Mouse (Mus musculus) CH12.LX (cell line): ENCODE data around the gene Gm16253. TPM values are rescaled to one million over a fixed set of nuclear protein-coding genes. Genes with fewer than 3 reads are reported as not detected.

Source experiments
- DNase-seq: peaks from one replicate; pipeline ENCODE4 v3.0.0-alpha.2; 2013; ENCODE audit errors: extremely low read depth
- H3K27ac ChIP-seq: 2 replicates; pipeline ENCODE4 v1.5.1; 2012; ENCODE audit warnings: low read depth, mild to moderate bottlenecking, control low read depth, moderate library complexity; ENCODE audit not compliant: insufficient read depth
- H3K27me3 ChIP-seq: replicated peaks from 2 replicates; pipeline ENCODE3; 2012; ENCODE audit warnings: inconsistent platforms
- H3K36me3 ChIP-seq, 2 experiments: replicated peaks in 1 of 2; 2 replicates each; pipeline versions ENCODE3 to v1.6.1; 2012; ENCODE audit warnings: inconsistent platforms in 1 of 2, low read length in 1 of 2, mild to moderate bottlenecking in 1 of 2, mixed read lengths in 1 of 2, moderate library complexity in 1 of 2; ENCODE audit not compliant: control insufficient read depth in 1 of 2, insufficient read depth in 1 of 2
- H3K4me1 ChIP-seq, 2 experiments: 2 replicates each; pipeline ENCODE4 v1.6.1; 2012; ENCODE audit warnings: inconsistent platforms in 1 of 2, moderate library complexity in 1 of 2; ENCODE audit not compliant: insufficient read depth in 2 of 2, control insufficient read depth in 1 of 2
- H3K4me2 ChIP-seq: 2 replicates; pipeline ENCODE4 v1.6.1; 2012; ENCODE audit warnings: low read depth, mild to moderate bottlenecking, control low read depth; ENCODE audit not compliant: poor library complexity, insufficient read depth, severe bottlenecking
- H3K4me3 ChIP-seq, 3 experiments: fragments of 150-350 bp in 1 of 3; sonication (generic) in 1 of 3; replicated peaks in 1 of 3; 2 replicates each; pipeline versions ENCODE3 to v1.5.1; 2011 to 2012; ENCODE audit warnings: low read depth in 2 of 3, low read length in 2 of 3, mild to moderate bottlenecking in 2 of 3, moderate library complexity in 2 of 3, control low read depth in 1 of 3, improper control_type of control experiment in 1 of 3, inconsistent platforms in 1 of 3, mixed read lengths in 1 of 3; ENCODE audit not compliant: poor library complexity in 1 of 3
- H3K79me2 ChIP-seq: replicated peaks from 2 replicates; pipeline ENCODE4 v1.6.1; 2012; ENCODE audit warnings: mild to moderate bottlenecking, moderate library complexity; ENCODE audit not compliant: control insufficient read depth, poor library complexity, insufficient read depth, severe bottlenecking; ENCODE audit errors: extremely low read depth
- H3K9ac ChIP-seq: 2 replicates; pipeline ENCODE4 v1.6.1; 2012; ENCODE audit warnings: low read depth, mild to moderate bottlenecking, control low read depth, moderate library complexity; ENCODE audit not compliant: insufficient read depth
- H3K9me3 ChIP-seq: replicated peaks from 2 replicates; pipeline ENCODE3; 2012; ENCODE audit warnings: low read length, inconsistent platforms, mixed read lengths
- BHLHE40 ChIP-seq: IDR thresholded peaks from 2 replicates; pipeline ENCODE4 v1.6.1; 2011; ENCODE audit warnings: mild to moderate bottlenecking, low read depth, low read length, improper control_type of control experiment
- CHD1 ChIP-seq: IDR thresholded peaks from 2 replicates; pipeline ENCODE4 v1.6.1; 2012; ENCODE audit warnings: low read depth, low read length, improper control_type of control experiment, inconsistent platforms
- CHD2 ChIP-seq: IDR thresholded peaks from 2 replicates; pipeline ENCODE4 v1.6.1; 2011; ENCODE audit warnings: low read length, improper control_type of control experiment
- ETS1 ChIP-seq: conservative IDR thresholded peaks from 2 replicates; pipeline ENCODE4 v1.6.1; 2012; ENCODE audit warnings: low read depth, mild to moderate bottlenecking, inconsistent platforms, low read length, improper control_type of control experiment, moderate library complexity
- HCFC1 ChIP-seq: IDR thresholded peaks from 2 replicates; pipeline ENCODE4 v1.6.1; 2012; ENCODE audit warnings: low read depth, mild to moderate bottlenecking, inconsistent platforms, low read length, improper control_type of control experiment
- JUND ChIP-seq: conservative IDR thresholded peaks from 2 replicates; pipeline ENCODE4 v1.6.1; 2011; ENCODE audit warnings: low read depth, low read length, improper control_type of control experiment
- MAFK ChIP-seq: IDR thresholded peaks from 2 replicates; pipeline ENCODE4 v1.6.1; 2011; ENCODE audit warnings: low read length, improper control_type of control experiment; ENCODE audit not compliant: insufficient replicate concordance
- MAZ ChIP-seq: IDR thresholded peaks from 2 replicates; pipeline ENCODE4 v1.6.1; 2012; ENCODE audit warnings: low read depth, mild to moderate bottlenecking, inconsistent platforms, low read length, improper control_type of control experiment, moderate library complexity
- MEF2A ChIP-seq: IDR thresholded peaks from 2 replicates; pipeline ENCODE4 v1.6.1; 2014; ENCODE audit warnings: low read depth, mild to moderate bottlenecking, inconsistent platforms, low read length, improper control_type of control experiment, borderline replicate concordance
- MXI1 ChIP-seq: IDR thresholded peaks from 2 replicates; pipeline ENCODE4 v1.6.1; 2011; ENCODE audit warnings: mild to moderate bottlenecking, low read depth, low read length, improper control_type of control experiment
- MYC ChIP-seq: IDR thresholded peaks from 2 replicates; pipeline ENCODE4 v1.6.1; 2011; ENCODE audit warnings: low read depth, mild to moderate bottlenecking, improper control_type of control experiment, low read length
- NELFE ChIP-seq: IDR thresholded peaks from 2 replicates; pipeline ENCODE4 v1.6.1; 2011; ENCODE audit warnings: low read depth, low read length, improper control_type of control experiment
- RCOR1 ChIP-seq: conservative IDR thresholded peaks from 2 replicates; pipeline ENCODE4 v1.6.1; 2012; ENCODE audit warnings: low read depth, mild to moderate bottlenecking, inconsistent platforms, low read length, improper control_type of control experiment
- TCF12 ChIP-seq: IDR thresholded peaks from 2 replicates; pipeline ENCODE4 v1.6.1; 2014; ENCODE audit warnings: low read depth, mild to moderate bottlenecking, inconsistent platforms, low read length, improper control_type of control experiment
- UBTF ChIP-seq: IDR thresholded peaks from 2 replicates; pipeline ENCODE4 v1.6.1; 2012; ENCODE audit warnings: low read depth, mild to moderate bottlenecking, inconsistent platforms, low read length, improper control_type of control experiment, moderate library complexity
- ZKSCAN1 ChIP-seq: IDR thresholded peaks from 2 replicates; pipeline ENCODE4 v1.6.1; 2012; ENCODE audit warnings: low read depth, inconsistent platforms, low read length, improper control_type of control experiment, borderline replicate concordance
- dilution Hi-C: fragments of 300-500 bp; cut with MboI; formaldehyde crosslinking; loops from 2 replicates; pipeline ENCODE4 v1.14.3; 2020; ENCODE audit warnings: low sequenced_read_pairs; ENCODE audit not compliant: extremely low pct_unique_long_range_greater_than_20kb, extremely low pct_ligation_motif_present
- in situ Hi-C: fragments of 300-500 bp; cut with MboI; formaldehyde crosslinking; loops from 3 replicates; pipeline ENCODE4 v1.14.3; 2019; ENCODE audit warnings: low sequenced_read_pairs, low pct_ligation_motif_present, low pct_unique_long_range_greater_than_20kb, mixed read lengths
- polyA plus RNA-seq: library from polyadenylated mRNA; unstranded; fragments of >175 nt; gene quantifications from 2 replicates; pipeline ENCODE4 v1.2.1, GENCODE M21; 2012; ENCODE audit warnings: low read depth; ENCODE audit not compliant: insufficient read length
- total RNA-seq, 2 experiments: library from RNA; depleted of rRNA; stranded (reverse); fragments of 300-350 nt in 1 of 2; fragments of >200 nt in 1 of 2; gene quantifications; 2 replicates each; pipeline ENCODE4 v1.2.3; 2012 to 2014

Gene Gm16253
- total and polyA plus RNA-seq, 3 experiments: 0.46 to 0.72 TPM; not detected in 1

DNA sequence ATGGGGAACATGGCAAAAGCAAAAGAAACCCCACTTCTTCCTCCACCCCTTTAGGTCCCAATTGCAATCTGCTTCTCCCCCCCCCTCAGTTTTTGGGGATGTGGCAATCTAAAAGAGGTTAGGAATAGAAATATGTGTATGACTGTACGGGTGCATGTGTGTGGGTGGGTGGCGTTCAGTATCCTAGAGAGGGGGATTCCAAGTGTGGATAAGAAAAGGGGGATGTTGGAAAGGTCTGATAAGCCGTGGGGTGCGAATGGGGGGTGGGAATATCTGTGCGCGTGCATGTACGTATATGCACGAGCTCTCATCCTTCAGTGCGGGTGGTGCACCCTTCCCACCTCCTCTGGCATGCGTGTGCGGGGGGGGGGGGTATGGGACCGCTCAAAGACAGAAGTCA is 20.1 kb downstream of the Gm16253 start:
- TF ChIP-seq HCFC1 (no peak), BHLHE40 (no peak), MAZ (no peak), MXI1 (no peak), MEF2A (no peak), MAFK (no peak), CHD1 (no peak), MYC (no peak)
- no peak overlapping the region for H3K27ac ChIP-seq
- peaks cover 14% of the 10 kb centered on the region for H3K9me3 ChIP-seq
- H3K4me1 ChIP-seq: peaks cover 2 to 24% of the 10 kb centered on the region in 2 experiments; a peak in 2 of 4 replicates
- H3K36me3 ChIP-seq: peaks cover 0 to 6% of the 10 kb centered on the region in 2 experiments
- H3K27me3 ChIP-seq: no peaks in the 10 kb centered on the region
- H3K79me2 ChIP-seq: no peaks in the 10 kb centered on the region
- no peak overlapping the region for H3K4me3 ChIP-seq
- H3K4me2 ChIP-seq: no peak overlapping the region
- no peak for DNase-seq
- dilution Hi-C loops: no loop called here
- in situ Hi-C loops: no loop called here
- H3K9ac ChIP-seq: no peak overlapping the region

DNA sequence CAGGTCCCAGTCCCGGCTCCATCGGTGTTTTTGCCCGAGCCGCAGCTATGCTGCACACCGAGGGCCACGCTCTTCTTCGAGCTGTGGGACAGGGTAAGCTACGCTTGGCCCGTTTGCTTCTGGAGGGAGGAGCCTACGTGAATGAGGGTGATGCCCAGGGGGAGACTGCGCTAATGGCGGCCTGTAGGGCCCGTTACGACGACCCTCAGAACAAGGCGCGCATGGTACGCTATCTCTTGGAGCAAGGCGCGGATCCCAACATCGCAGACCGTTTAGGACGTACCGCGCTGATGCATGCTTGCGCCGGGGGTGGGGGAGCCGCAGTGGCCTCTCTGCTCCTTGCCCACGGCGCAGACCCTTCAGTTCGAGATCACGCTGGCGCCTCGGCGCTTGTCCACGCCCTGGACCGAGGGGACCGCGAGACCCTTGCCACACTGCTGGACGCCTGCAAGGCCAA is 20.7 kb downstream of the Gm16253 start:
- in situ Hi-C loops (no loop called here), dilution Hi-C loops (no loop called here)

DNA sequence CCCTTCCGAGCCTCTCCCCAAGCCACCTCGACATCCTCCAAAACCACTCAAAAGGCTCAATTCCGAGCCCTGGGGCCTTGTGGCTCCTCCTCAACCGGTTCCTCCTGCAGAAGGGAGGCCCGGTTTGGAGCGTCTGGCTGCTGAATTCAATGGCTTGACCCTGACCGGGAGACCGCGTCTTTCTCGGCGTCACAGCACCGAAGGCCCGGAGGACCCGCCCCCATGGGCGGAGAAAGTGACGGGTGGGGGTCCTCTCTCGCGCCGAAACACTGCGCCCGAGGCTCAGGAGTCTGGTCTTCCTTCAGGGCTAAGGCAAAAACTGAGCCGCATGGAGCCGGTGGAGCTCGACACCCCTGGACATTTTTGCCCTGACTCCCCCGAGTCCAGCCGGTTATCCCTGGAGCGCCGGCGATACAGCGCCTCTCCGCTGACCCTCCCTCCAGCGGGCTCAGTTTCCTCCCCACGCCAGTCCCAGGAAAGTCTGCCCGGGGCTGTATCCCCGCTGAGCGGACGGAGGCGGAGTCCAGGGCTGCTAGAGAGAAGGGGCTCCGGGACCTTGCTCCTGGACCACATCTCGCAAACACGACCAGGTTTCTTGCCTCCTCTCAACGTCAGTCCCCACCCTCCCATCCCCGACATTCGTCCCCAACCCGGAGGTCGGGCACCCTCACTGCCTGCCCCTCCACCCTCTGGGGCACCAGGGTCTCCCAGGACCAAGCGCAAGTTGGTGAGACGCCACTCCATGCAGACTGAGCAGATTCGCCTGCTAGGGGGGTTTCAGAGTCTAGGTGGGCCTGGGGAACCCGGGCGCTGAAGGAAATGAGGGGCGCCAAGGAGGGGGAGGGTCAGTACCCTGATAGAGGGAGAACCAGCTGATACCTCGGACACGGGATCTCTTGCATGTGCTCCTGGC is 21.6 kb downstream of the Gm16253 start:
- Histone ChIP-seq H3K9ac (no peak overlapping the region), H3K4me1 (peaks cover 4 to 20% of the 10 kb centered on the region in 2 experiments; a peak in 2 of 4 replicates), H3K4me3 (no peak overlapping the region), H3K4me2 (no peak overlapping the region), H3K27me3 (no peaks in the 10 kb centered on the region), H3K9me3 (peaks cover 14% of the 10 kb centered on the region), H3K36me3 (peaks cover 0 to 8% of the 10 kb centered on the region in 2 experiments), H3K79me2 (no peaks in the 10 kb centered on the region), H3K27ac (no peak overlapping the region)
- TF ChIP-seq HCFC1 (no peak), CHD2 (no peak), ZKSCAN1 (no peak), MAFK (no peak), RCOR1 (no peak)
- in situ Hi-C loops: no loop called here
- dilution Hi-C loops: no loop called here
- no peak for DNase-seq

More for the DNA sequence above, 20.7 kb downstream of the Gm16253 start:
- peaks cover 0 to 6% of the 10 kb centered on the region in 2 experiments for H3K36me3 ChIP-seq
- no peak overlapping the region for H3K9ac ChIP-seq
- H3K4me1 ChIP-seq: peaks cover 4 to 24% of the 10 kb centered on the region in 2 experiments; a peak in 2 of 4 replicates
- peaks cover 14% of the 10 kb centered on the region for H3K9me3 ChIP-seq
- DNase-seq: no peak
- no peaks in the 10 kb centered on the region for H3K79me2 ChIP-seq
- no peak overlapping the region for H3K4me3 ChIP-seq
- H3K4me2 ChIP-seq: no peak overlapping the region
- no peaks in the 10 kb centered on the region for H3K27me3 ChIP-seq
- TF ChIP-seq NELFE: no peak
- TF ChIP-seq UBTF: no peak
- TF ChIP-seq ETS1: no peak
- TF ChIP-seq TCF12: no peak
- no peak for TF ChIP-seq JUND
- TF ChIP-seq CHD2: no peak
- H3K27ac ChIP-seq: no peak overlapping the region
